8 mouse cellular contexts compared by ENCODE assay signal in genomic region chr11:30024261-30025071, GRCm38 (mm10). TPM values are rescaled to one million over a fixed set of nuclear protein-coding genes. Genes with fewer than 3 reads are reported as not detected.
DNase-seq lines count a peak whose midpoint lies in the region; ATAC-seq and TF ChIP-seq lines count a peak whose summit lies in the region.

No protein-coding gene starts in this region.

- H3K27me3 ChIP-seq in forebrain, embryonic 16.5 days (replicated peaks; ENCODE audit: control insufficient read depth, insufficient read depth, low read length), result peaks cover 5% of the 10 kb centered on the region; the same call in 1 of the 2 replicates
- no peaks in the 10 kb centered on the region for H3K27me3 ChIP-seq in neural tube, embryonic 14.5 days (ENCODE audit: control insufficient read depth, insufficient read depth, low read length)

- no peak for ATAC-seq in forebrain, embryonic 16.5 days
- ATAC-seq in neural tube, embryonic 14.5 days (ENCODE audit: low read depth), result peak; percentile 6; the same call in 1 of the 2 replicates

- peak overlapping the region; percentile 52 for H3K9ac ChIP-seq in ES-E14 (ENCODE audit: insufficient read depth, low read depth, low read length, poor library complexity, severe bottlenecking)
- peak overlapping the region; percentile 72 for H3K9ac ChIP-seq in forebrain, embryonic 16.5 days (replicated peaks; ENCODE audit: low read depth, low read length)
- peak overlapping the region; percentile 72 for H3K9ac ChIP-seq in neural tube, embryonic 14.5 days (replicated peaks; ENCODE audit: low read depth, low read length)

- peak; percentile 11 for DNase-seq in ES-E14 (ENCODE audit: low read depth, low spot score)
- DNase-seq in heart, postnatal 36 days, result peak; percentile 26 to 30
- DNase-seq in layer of hippocampus, adult 18-20 months (ENCODE audit: low spot score in 2 of 2), result peak; percentile 32 to 59
- DNase-seq in lung, adult 18-20 months, result peak; percentile 33 to 35
- DNase-seq in yolk sac, embryonic 10.5 days (ENCODE audit: low spot score), result peak; percentile 21

- intact Hi-C loops in heart, postnatal 36 days (cut with DNase I), result loop anchor here (5.0 to 10.0 kb wide), 2 partner anchors 200 to 748 kb away; partner anchors contain the start of gene Psme4

- peak overlapping the region; percentile 100 for H3K4me2 ChIP-seq in forebrain, embryonic 16.5 days (ENCODE audit: low read length)
- H3K4me2 ChIP-seq in neural tube, embryonic 14.5 days (ENCODE audit: low read depth, low read length), result peak overlapping the region; percentile 96

- H3K9me3 ChIP-seq in ES-E14 (ENCODE audit: control insufficient read depth, insufficient read depth, low read depth, low read length), result no peaks in the 10 kb centered on the region
- no peaks in the 10 kb centered on the region for H3K9me3 ChIP-seq in forebrain, embryonic 16.5 days (ENCODE audit: control insufficient read depth, low read length)
- H3K9me3 ChIP-seq in neural tube, embryonic 14.5 days (ENCODE audit: control insufficient read depth, low read length), result no peaks in the 10 kb centered on the region

- no peak overlapping the region for H3K27ac ChIP-seq in ES-E14 (ENCODE audit: insufficient read depth, low read depth, low read length, poor library complexity, severe bottlenecking)
- no peak overlapping the region for H3K27ac ChIP-seq in brown adipose tissue, adult 24 weeks (replicated peaks; ENCODE audit: low read depth, low read length)
- H3K27ac ChIP-seq in forebrain, embryonic 16.5 days (ENCODE audit: low read length), result no peak overlapping the region
- H3K27ac ChIP-seq in neural tube, embryonic 14.5 days (ENCODE audit: low read depth, low read length), result peak overlapping the region; percentile 67

- under 1% methylated on average over 57 of the region's 57 CpGs for WGBS in forebrain, embryonic 16.5 days
- WGBS in neural tube, embryonic 14.5 days, result under 1% methylated on average over 56 of the region's 57 CpGs

- H3K4me3 ChIP-seq in ES-E14 (ENCODE audit: insufficient read depth in 1 of 2, low read depth in 1 of 2, low read length in 2 of 2, poor library complexity in 1 of 2, severe bottlenecking in 1 of 2), result peak overlapping the region; percentile 65 to 75
- H3K4me3 ChIP-seq in brown adipose tissue, adult 24 weeks (ENCODE audit: insufficient read depth, low read depth, low read length), result peak overlapping the region; percentile 65
- H3K4me3 ChIP-seq in forebrain, embryonic 16.5 days (replicated peaks; ENCODE audit: low read length), result peak overlapping the region; percentile 74
- H3K4me3 ChIP-seq in neural tube, embryonic 14.5 days (ENCODE audit: low read depth, low read length), result peak overlapping the region; percentile 65

- peaks cover 0 to 2% of the 10 kb centered on the region in 2 experiments; a peak in 1 of 4 replicates for H3K4me1 ChIP-seq in ES-E14 (ENCODE audit: control insufficient read depth in 2 of 2, insufficient read depth in 2 of 2, low read length in 2 of 2, poor library complexity in 1 of 2)
- H3K4me1 ChIP-seq in brown adipose tissue, adult 24 weeks (ENCODE audit: control insufficient read depth, insufficient read depth, insufficient read length, low read length), result no peaks in the 10 kb centered on the region
- H3K4me1 ChIP-seq in forebrain, embryonic 16.5 days (replicated peaks; ENCODE audit: control insufficient read depth, insufficient read depth, low read length), result peaks cover 10% of the 10 kb centered on the region
- H3K4me1 ChIP-seq in neural tube, embryonic 14.5 days (ENCODE audit: control insufficient read depth, insufficient read depth, low read length), result peaks cover 8% of the 10 kb centered on the region; the same call in 1 of the 2 replicates

- H3K36me3 ChIP-seq in ES-E14 (ENCODE audit: control insufficient read depth, insufficient read depth, low read length, poor library complexity, severe bottlenecking), result no peaks in the 10 kb centered on the region
- H3K36me3 ChIP-seq in forebrain, embryonic 16.5 days (ENCODE audit: control insufficient read depth, insufficient read depth), result no peaks in the 10 kb centered on the region
- no peaks in the 10 kb centered on the region for H3K36me3 ChIP-seq in neural tube, embryonic 14.5 days (ENCODE audit: control insufficient read depth, insufficient read depth, low read length)

- in situ Hi-C loops in ES-E14 (cut with MboI; ENCODE audit: low sequenced_read_pairs in 2 of 2, unreplicated experiment in 2 of 2), result no loop called here

TF ChIP-seq in ES-E14, 5 proteins besides CTCF, POLR2A, EP300 and RAD21:
- no peak for TF ChIP-seq CHD2 (IDR thresholded peaks at IDR 0.05; ENCODE audit: low read depth, low read length)
- TF ChIP-seq MAFK (IDR thresholded peaks at IDR 0.05; ENCODE audit: insufficient read depth, low read depth, low read length), result no peak
- TF ChIP-seq ZC3H11A (IDR thresholded peaks at IDR 0.05; ENCODE audit: borderline replicate concordance, low read depth, low read length), result no peak
- no peak for TF ChIP-seq ZNF384 (IDR thresholded peaks at IDR 0.05; ENCODE audit: low read depth, low read length)
- no peak for TF ChIP-seq HCFC1 (IDR thresholded peaks at IDR 0.05; ENCODE audit: borderline replicate concordance, insufficient read depth, low read length)

RNA-seq across cellular contexts. Expression of gene Eml6, which starts 1.4 kb away (rescaled TPM):
- total RNA-seq in ES-E14 (2012; rRNA removed), result 0.80 and 0.90 TPM in 2 replicates
- 1.2 and 1.3 TPM in 2 replicates for polyA plus RNA-seq in brown adipose tissue, adult 24 weeks (2012; ENCODE audit: insufficient read depth, insufficient read length, missing spikeins)
- polyA plus RNA-seq in forebrain, embryonic 16.5 days (2015; fragmentation: Nextera tagmentation; extraction: Ambion mirVana), result 2.5 and 5.6 TPM in 2 replicates
- total RNA-seq in heart, postnatal 36 days (2021), result 1 to 10 TPM; 2.4 to 2.7 TPM
- total RNA-seq in layer of hippocampus, adult 18-20 months (2021), result 10 to 100 TPM; 22.2 to 22.9 TPM
- polyA plus RNA-seq in neural tube, embryonic 14.5 days (2014; fragmentation: Nextera tagmentation; extraction: Ambion mirVana), result 10.3 and 11.3 TPM in 2 replicates

Comparison
In these comparisons a context has a peak if more than half of its experiments do, and no peak if none do; other contexts are left out.
1. RNA of gene Eml6, which starts 1.4 kb away (total RNA-seq): 22.2 to 22.9 TPM in layer of hippocampus, adult 18-20 months; 2.4 to 2.7 TPM in heart, postnatal 36 days and 0.80 to 0.90 TPM in ES-E14; every median in the first group is over 4 times any median in the second.
2. Peak in every context shown above with its lines, with median percentiles within 50 percentile points of each other: DNase-seq, H3K4me3 ChIP-seq and H3K9ac ChIP-seq.